Mouse (Mus musculus): ENCODE results near the gene Sec16b.

Gene Sec16b

DNA sequence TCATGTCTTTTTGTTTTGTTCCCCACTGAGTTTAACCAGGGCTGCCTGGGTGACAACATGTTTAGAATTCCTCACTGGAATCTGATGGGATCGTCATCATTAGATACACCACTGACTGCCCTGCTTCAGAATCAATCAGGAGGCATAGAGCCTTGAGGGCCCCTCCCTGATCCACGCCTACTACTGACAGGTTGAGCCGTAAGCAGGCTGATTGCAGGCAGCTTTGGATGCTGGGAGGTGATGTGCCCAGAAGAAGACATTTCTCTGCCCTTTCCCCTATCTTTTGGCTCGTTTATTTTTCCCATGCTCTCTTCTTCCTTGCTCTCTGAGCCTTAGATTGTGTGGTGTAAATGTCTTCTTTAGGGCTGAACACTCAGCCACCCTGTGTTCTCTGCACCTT is 7.8 kb downstream of the Sec16b start:
- DNase-seq, result no peak

DNA sequence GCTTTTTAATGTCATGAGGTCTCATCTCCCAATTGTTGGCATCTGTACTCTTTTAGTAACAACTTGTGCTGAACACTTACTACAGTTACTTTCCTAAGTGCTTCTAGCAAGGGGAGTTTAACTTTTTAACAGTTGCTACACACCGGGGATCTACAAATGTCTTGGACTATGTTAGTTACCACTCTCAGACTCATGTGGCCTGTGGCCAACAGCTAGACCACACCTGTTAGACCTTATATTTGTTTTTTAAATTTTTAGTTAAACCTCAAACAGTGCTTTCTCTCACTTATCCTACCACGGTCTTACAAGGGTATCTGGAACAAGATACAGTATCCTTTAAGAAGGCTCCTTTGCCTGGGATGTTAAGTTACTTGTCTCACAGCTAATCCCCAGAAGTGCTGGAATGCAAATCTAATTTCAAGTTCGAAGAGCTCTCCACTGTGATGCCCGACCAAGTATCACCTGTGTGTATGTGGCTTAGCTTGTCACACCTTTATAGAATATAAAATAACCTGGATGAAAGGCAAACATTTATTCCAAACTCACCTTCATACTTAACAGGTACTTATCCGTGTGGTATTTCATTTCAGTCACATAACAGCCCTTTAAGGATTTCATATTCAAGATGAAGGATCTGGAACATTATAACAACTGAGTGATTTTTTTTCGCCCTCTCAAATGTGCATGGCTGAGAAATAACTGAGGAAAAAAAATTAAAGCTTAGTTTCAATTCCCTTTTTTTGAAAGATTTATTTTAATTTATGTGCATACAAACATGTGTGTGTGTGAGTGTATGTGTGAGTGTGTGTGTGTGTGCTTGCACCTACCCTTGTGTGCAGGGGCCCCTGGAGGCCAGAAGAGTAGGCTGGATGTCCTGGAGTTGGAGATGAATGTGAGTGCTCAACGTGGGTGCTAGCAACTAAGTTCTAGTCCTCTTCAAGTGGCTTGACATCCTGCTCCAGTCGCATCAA is 10.6 kb downstream of the Sec16b start:
- DNase-seq, result no peak

DNA sequence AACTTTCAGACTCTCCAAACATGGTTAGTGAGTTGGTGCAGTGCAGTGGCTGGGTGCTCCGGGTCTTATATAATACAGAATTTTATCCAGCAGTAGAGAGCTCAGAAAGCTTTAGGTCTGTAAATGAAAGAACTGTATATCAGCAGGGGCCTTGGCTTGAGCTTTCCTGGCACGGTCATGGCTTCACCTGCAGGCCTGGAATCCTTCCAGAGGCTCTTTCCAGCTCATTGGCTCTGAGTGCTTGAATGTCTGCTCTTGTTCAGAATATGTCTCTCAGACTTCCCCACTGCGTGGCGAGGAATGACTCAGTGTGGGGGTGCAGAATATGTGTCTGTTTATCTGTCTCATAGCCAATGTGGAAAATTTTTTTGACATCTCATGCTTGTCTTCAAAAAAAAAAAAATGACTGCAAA is 11.6 kb downstream of the Sec16b start:
- peak; percentile 87 for DNase-seq

DNA sequence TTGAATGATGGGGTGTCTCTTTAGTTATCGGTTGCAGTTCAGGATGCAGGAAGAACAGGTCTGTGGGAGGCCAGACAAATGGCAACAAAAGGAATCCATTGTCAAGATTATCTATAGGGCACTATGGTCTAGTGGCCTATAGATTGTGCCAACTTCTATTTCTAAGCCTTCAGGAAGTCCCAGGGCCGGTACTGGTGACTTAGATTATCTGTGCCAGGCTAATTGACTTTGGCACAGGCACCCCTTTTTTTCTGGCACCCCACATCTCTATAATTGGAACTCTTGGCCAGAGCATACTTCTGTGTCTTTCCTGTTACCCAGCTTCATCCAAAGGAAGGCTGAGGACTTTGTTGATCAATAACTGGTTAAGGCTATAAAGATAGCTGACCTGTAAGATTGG is 12.9 kb downstream of the Sec16b start:
- no peak for DNase-seq

DNA sequence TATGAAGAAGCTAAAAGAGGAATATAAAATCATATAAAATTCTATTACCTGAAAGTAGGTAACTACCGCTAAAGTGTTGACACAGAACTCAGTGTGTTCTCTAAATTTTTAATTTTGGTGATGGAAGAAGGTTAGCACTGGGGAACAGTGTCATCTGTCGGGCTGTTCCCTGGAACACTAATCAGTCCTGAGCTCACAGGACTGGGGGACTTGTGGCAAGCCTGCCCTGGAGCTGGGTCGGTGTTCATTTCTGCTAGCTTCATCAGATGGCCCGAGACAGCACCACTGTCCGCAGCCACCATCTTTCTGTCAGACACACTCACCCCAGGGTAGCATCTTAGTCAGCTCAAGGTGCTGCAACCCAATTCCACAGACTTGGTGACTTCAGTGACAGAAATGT is 15.8 kb downstream of the Sec16b start:
- DNase-seq, result no peak

DNA sequence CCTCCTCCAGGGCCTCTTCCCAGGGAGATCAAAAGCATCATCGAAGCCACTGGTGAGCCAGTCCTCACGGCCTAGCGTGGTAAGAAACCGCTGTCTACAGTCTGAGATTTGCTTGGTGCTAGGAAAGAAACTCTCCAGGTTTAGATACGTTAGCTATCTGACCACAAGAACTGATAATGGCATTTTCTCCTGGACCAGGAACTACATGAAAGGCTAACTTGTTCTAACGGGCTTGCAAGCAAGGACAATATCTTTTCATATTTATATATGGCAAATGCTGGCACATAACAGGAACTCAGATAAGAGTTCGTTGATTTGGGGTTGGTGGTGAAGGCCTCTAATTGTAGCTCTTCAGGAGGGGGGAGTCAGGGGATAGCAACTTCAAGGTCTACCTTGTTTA is 18.2 kb downstream of the Sec16b start:
- DNase-seq, result no peak

DNA sequence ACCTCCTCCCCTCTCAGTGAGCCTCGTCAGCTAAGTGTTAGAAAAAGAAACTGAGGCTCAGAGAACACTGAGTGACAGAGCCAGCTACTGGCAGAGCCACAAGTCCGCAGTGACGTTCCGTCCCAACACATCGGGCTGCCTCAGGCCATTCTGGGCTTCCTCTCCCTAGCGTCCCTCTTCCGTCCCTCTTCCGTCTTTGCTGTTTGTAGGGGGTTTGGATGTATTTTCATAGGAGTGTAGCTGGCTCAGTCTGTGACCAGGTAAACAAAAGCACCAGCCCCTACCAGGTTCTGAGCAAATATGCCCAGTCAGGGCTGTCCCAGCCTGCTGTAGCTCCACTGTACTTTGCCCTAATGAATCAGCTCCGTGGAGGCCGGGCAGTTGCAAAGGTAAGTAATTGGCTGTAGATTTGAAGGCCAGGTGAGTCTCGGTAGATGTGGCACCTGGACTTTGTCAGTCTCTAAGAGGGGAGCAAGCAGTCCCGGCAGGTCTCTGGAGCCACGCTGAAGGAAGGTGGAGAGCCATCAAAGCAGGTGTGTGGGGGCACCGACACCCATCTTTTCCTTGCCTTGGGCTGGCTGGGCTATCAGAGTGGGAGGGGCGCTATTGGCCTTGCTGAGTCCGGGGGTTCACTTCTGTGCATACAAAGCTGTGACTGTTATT is 19.3 kb downstream of the Sec16b start:
- DNase-seq, result no peak

DNA sequence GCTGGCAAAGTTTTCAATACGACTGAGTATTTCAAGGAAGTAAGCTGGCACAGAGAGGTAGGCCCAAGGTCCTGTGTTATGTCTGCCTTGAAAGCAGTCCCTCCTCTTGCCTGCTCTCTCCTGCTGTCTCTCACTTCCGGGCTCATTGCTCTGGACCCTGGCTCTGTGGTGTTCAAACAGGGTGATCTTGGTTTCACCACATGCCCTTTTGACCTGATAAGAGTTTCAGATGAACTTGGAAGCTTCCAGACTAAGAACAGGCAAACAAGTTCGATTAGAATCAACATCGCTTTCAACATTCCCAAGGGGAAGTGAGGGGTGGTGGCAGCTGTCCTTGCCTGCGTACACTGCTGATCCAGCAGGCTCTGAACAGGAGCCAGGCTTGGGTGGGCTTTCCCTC is 20.1 kb downstream of the Sec16b start:
- no peak for DNase-seq

DNA sequence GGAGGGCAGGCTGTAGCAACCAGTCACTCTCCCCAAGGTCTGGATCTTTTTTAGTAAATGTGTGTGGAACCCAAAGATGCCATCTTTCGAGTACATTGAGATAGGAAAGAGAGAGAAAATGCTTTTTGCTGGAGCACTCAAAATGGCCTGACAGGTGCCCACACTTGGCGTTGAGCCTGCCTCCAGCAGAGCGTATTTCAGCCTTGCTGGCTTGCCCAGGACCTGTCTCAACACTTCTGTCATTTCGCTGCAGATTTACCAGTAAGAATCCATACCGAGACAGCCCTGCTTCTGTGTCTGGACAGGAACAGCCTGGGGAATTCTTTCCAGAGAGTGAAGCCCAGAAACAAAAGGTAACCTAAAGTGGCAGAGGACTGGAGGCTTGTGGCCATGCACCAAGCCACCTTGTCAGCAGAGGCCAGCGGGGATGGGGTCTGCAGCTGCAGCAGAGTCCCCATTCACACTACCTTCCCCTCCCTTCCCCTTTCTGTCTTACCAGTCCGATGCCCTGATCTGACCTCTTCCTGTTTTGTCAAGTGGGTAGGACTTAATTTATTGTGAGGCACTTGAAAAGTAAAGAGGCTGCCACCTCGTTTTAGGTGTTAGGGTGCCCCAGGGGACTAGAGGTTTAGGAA is 26.4 kb downstream of the Sec16b start:
- peak; percentile 75 for DNase-seq

DNA sequence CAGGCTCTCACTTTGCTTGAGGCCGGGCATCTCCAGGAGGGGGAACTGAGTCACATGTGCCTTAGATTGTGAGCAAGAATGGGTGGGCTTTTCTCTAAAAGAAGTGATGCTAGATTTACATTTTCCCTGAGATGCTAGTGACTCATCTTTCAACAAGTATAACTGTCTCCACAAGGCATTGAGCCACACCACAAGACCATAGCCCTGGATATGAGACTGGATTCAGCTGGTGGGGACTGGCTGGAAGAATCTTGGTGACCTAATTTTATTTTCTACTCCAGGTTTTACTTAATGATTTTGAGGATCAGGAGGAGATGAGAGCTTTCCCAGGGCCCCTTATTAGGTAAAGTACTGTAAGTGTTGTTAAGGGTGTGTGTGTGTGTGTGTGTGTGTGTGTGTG is 29.0 kb downstream of the Sec16b start:
- no peak for DNase-seq

DNA sequence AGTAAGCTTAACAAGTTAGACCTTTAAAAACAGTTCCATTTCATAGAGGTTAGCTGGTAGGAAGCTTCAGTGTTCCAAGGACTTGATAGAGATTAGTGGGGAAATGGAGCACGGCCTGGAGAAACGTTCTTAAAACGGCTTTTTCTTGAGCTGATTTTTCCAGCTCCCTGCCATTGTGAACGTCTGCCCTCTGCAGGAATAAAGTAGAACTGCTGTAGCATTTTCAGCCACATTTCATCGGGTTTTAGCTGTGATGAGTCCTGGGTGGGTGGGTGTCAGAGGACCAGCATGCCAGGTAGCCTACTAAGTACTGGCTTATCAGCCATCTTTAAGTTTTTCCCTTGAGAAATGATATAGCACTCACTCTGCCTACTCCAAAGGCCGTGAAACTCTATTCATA is 29.9 kb downstream of the Sec16b start:
- DNase-seq, result peak; percentile 53

DNA sequence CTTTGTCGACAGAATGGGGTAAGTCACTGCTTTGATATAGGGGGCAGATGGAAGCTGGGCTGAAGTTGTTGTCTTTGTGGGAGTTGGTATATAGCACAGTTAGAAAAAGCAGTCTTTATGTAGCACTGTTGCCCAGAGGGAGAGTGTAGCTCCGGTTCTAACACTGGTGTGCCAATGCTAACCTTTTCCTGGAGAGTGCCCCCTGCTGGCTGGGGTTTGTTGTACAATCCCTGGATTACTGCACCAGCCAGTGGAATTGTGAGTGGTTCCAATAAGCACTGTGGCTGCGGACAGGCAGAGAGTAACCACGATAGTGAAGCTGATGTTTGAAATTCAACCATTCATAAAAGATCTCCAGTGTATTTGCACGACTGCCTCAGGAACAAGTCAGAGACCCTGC is 31.1 kb downstream of the Sec16b start:
- DNase-seq, result no peak

DNA sequence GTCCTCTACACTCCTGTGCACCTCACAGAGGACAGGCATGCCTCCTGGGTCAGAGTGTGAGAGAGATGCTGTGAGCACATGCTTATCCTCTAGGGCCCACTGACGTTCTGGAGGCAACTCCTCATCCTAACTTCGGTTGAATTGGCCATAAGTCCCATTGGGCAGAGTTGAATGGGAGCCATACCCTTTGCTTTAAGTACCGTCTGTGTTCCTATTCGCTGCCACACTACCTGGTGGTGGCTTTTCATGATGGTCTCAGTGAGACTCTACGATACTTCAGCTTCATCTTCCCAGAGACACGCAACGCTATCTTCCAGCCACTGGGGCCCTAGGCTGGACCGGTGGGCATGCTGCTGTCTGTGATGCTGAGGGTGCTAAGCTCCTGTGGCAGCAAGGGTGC is 38.5 kb downstream of the Sec16b start:
- no peak for DNase-seq

DNA sequence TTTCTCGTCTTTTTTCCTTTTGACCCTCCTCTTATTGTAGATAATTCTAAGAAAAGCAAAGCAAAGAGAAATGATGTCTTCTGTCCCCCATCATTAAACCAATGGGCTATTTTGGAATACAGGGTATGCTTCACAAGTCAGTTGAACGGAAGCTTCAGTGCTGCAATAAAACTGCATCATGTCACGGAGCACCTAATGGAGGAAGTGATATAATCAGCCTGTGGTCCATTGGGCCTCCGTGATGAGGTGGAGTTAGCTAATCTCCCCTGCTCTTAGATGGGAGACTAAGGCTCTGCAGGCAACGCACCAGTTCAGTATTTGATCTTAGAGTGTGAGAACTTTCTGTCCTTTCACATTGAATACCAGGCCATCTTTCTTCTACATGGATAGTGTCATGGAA is 41.1 kb downstream of the Sec16b start:
- DNase-seq, result no peak

DNA sequence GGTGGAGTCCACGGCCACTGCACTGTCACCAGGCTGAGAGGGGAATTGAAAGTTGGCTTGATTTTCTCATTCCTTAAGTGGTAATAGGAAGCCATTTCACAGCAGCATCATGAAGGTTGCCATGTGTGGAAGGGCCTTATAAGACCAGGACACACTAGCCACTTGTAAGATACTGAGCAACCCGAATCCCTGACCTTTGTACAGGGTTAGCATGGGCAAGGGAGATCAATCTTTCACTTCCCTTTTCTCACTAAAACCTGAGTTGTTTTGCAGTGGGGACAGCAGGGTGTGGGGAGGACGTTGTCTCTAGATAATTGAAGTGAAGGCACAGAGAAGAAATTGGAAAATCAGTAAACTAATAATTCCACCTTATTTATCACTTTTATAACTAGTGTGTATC is 43.2 kb downstream of the Sec16b start:
- DNase-seq, result no peak

DNA sequence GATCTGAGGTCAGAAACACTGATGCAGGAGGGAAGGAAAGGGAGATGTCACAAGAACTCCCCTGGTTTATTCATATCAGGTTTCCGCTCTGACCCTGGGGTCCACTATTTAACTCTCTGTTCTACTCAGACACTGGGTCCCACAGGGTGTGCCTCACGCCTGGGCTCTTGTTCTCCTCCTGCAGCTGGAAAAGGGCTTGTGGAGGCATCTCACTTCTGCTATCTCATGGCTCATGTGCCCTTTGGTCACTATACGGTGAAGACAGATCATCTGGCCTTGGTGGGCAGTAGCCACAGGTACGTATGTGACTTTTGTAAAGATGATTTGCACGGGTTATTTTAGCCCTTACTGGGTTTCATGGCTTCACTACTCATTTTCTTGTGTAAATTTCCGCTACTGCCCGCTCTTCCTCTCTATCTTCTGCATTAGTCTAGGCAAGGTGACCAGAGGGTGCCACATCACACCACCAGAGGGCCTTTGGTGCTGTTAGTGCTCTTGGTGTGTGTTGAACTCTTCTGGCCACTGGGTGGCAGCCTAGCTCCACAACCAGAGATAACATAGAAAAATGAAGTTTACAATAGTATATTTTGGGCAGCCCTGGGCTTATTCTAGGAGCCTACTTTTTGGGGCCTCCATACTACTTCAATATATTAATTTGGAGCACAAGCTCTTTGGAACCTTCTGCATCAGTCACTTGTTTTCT is 46.4 kb downstream of the Sec16b start:
- peak; percentile 70 for DNase-seq

DNA sequence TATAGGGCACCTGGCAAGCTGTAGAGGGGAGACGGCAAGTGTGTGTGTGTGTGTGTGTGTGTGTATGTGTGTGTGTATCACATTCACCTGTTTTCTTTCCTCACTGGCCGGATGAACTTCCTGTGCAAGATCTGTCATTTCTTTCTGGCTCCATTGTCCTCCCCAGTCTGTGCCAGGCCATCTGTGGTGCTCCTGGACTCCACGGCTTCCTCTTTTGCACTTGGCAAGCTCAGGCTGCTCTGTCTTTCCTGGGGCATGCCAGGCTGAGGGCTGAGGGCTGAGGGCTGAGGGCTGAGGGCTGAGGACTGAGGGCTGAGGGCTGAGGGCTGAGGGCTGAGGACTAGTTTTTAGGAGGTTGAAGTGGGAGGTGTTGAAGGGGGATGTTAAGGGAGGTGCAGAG is 47.6 kb downstream of the Sec16b start:
- peak; percentile 83 for DNase-seq

DNA sequence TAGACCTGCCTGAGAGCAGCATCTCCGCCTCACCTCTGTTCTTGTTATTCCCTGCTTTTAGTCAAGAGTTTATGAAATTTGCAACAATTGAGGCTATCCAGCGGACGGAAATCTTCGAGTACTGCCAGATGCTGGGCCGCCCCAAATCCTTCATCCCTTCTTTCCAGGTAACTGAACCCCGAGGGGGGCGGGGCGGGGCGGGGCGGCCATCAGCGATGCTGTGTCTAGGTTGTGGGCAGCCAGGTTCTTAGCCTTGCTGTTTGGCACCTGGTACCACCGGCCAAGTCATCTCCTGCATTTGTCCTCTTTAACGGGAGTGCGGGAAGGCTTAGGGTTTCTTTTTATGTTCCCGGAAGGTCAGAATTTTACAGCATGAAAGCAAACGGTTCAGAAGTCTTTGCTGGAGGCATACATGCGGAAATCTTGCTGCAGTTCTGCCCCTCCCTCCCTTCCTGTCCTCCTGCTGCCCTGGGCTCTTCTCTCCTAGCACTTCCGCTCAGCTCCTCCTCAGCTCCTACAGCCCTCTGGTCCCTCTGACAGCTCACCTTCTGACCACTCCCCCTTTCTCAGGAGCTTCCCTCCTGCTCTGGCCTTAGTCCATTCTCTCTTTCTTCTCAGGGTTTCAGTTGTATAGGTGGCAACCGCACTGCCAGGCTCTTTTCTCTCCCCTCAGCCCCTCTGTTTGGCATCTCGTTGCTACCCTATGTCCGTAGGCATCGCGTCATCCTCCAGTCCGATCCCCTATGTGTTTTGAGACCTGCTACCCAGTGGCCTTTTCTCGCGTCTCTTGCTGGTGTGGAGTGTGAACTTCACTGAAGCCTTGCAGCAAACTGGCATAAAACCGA is 48.4 kb downstream of the Sec16b start:
- no peak for DNase-seq

DNA sequence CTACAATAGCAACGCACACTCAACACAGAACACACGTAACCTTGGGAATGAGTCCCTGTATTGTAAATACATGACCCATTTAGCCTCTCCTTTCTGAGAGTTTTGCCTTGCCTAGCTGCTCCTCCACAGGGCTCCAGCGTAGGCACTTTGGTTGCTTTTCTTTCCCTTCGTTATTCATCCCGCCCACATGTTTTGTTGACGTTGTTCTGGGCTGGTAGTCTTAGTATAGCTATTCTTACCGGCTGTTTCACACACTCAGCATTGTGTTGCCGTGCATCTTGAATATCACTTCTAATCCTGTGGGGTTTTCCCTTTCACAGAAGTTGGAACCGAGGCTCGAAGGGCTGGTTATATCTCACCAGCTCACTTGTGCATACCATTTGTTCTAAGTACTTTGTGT is 49.2 kb downstream of the Sec16b start:
- DNase-seq, result no peak

DNA sequence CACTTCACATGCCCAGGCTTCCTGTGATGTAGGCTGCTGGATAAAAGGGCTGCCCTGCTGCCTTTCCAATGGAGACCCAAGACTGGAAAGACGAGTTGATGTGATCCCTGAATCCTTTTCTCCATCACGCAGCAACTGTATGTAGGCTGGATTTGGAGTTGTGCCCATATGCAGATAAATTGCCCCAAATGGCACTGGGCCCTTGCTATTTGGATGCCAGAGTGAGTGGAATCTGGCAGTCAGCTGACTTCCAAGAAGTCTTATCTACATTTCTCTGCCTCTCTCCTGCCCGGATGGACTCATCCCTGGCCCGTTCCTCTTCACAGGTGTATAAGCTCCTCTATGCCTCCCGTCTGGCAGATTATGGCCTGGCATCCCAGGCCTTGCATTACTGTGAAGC is 49.9 kb downstream of the Sec16b start:
- DNase-seq, result peak; percentile 20

DNA sequence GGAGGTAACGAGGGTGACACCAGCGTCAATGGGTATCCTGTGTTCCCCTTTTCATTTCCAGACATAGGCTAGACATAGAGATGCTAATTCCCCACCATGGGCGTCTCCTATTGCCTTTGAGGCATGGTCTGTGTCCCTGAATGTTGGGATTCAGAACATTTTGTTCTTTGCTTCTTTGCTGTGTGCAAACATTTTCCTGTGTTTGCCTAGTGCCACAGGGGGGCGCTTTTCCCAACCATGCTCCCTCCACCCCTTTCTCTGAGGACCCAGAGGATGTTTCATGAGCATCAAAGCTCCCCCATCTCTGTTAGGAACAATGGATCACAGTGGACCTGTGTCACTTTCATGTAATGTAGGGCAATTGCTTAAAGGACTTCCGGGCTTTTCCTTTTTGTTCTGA is 51.6 kb downstream of the Sec16b start:
- DNase-seq, result no peak

DNA sequence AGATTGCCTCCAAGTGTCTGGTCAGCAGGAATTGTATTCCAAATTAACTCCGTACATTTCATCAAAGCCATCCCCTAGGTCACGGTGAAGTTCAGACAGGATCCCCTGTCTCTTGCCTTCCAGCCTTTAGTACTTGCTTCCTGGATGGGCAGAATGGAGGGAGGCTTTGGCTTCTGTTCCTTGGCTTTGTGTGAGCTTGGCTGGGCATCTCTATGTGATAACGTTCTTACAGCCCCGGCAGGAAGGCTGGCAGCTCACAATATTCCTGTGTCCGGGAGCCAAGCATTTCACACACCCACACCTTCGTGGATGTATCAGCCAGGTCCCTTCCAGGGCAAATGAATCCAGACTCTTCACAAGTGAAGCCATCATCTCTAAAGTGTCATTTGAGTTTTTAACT is 53.5 kb downstream of the Sec16b start:
- peak; percentile 19 for DNase-seq

Data from cerebellum, adult 8-10 months (tissue).